Mouse (Mus musculus) B cell, adult (primary cell): ENCODE data around the gene Olfr704. TPM values are rescaled to one million over a fixed set of nuclear protein-coding genes. Genes with fewer than 3 reads are reported as not detected.

ENCODE experiments used
- total RNA-seq: library from RNA; stranded (reverse); gene quantifications from 4 replicates; pipeline ENCODE4 v1.2.4, GENCODE M21; 2023; ENCODE audit not compliant: inconsistent age

The Olfr704 gene
- total RNA-seq: not detected in 4 replicates

GRCm38 (mm10) chr7:106862885-106863284 is at the start of gene Olfr704:
Olfr704 (plus strand) TSS chr7:106863185.

GRCm38 (mm10) chr7:106813829-106814228 is 49.2 kb upstream of the Olfr704 start, which contains the start of gene Olfr701:
Olfr701 (plus strand) TSS chr7:106814129.

GRCm38 (mm10) chr7:106833793-106834192 is 29.2 kb upstream of the Olfr704 start, which contains the start of gene Olfr702:
Olfr702 (minus strand) TSS chr7:106833893.

GRCm38 (mm10) chr7:106843060-106843459 is 19.9 kb upstream of the Olfr704 start, which contains the start of gene Olfr703:
Olfr703 (plus strand) TSS chr7:106843360.

DNA sequence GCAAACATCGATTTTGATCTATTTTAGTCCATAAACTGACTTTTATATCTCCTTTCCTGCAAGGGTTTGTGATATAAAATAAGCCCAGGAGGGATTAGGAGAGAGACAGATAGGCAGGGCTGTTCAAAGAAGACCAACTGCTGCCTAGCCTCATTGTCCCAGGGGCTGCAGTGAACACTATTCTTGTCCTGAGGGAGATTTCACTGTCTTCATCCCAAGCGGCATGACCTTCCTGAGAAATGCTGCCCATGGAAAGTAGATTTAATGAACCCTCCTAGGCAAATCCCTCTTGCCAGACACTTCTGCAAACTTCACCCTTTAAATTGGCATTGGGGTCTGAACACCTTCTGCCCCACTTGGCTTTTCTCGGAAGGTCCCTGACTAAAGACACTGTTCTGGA is 13.8 kb downstream of the Olfr704 start, which contains the start of gene Olfr705:
TSS of gene Olfr705 (minus strand) at position 101 of the 400 bp plus-strand sequence.

GRCm38 (mm10) chr7:106888062-106888461 is 25.1 kb downstream of the Olfr704 start, which contains the start of gene Olfr706:
Olfr706 (minus strand) TSS chr7:106888162.

GRCm38 (mm10) chr7:106901141-106901540 is 38.2 kb downstream of the Olfr704 start, which contains the start of gene Olfr707:
Olfr707 (minus strand) TSS chr7:106901241.

GRCm38 (mm10) chr7:106907676-106908075 is 44.7 kb downstream of the Olfr704 start, which contains the start of gene Olfr1532-ps1:
Olfr1532-ps1 (plus strand) TSS chr7:106908001.

Other genes starting within 250 kb of the Olfr704 start
- gene Olfr693, start 182.6 kb upstream of the Olfr704 start, total RNA-seq: not detected in 4 replicates
- not detected in 4 replicates for gene Olfr694, start 171.4 kb upstream of the Olfr704 start, total RNA-seq
- gene Olfr695, start 146.8 kb upstream of the Olfr704 start, total RNA-seq: not detected in 4 replicates
- not detected in 4 replicates for gene Olfr697, start 120.7 kb upstream of the Olfr704 start, total RNA-seq
- not detected in 4 replicates for gene Olfr698, start 107.8 kb upstream of the Olfr704 start, total RNA-seq
- gene Olfr699, start 70.0 kb upstream of the Olfr704 start, total RNA-seq: not detected in 4 replicates
- not detected in 4 replicates for gene Olfr700, start 54.4 kb upstream of the Olfr704 start, total RNA-seq
- not detected in 4 replicates for gene Olfr701, start 49.1 kb upstream of the Olfr704 start, total RNA-seq
- not detected in 4 replicates for gene Olfr702, start 29.3 kb upstream of the Olfr704 start, total RNA-seq
- not detected in 4 replicates for gene Olfr703, start 19.8 kb upstream of the Olfr704 start, total RNA-seq
- not detected in 4 replicates for gene Olfr705, start 13.7 kb downstream of the Olfr704 start, total RNA-seq
- gene Olfr706, start 25.0 kb downstream of the Olfr704 start, total RNA-seq: not detected in 4 replicates
- not detected in 4 replicates for gene Olfr707, start 38.1 kb downstream of the Olfr704 start, total RNA-seq
- gene Olfr1532-ps1, start 44.8 kb downstream of the Olfr704 start, total RNA-seq: not detected in 4 replicates
- gene Olfr709-ps1, start 69.0 kb downstream of the Olfr704 start, total RNA-seq: 0.12 TPM in 1 of 4 replicates, not detected in the others
- not detected in 4 replicates for gene Olfr710, start 85.1 kb downstream of the Olfr704 start, total RNA-seq
- not detected in 4 replicates for gene Olfr6, start 100.8 kb downstream of the Olfr704 start, total RNA-seq
- gene Olfr711, start 112.3 kb downstream of the Olfr704 start, total RNA-seq: not detected in 4 replicates
- not detected in 4 replicates for gene Olfr2, start 142.9 kb downstream of the Olfr704 start, total RNA-seq
- not detected in 4 replicates for gene Olfr713, start 168.0 kb downstream of the Olfr704 start, total RNA-seq
- gene Olfr714, start 207.8 kb downstream of the Olfr704 start, total RNA-seq: not detected in 4 replicates
- not detected in 4 replicates for gene Olfr17, start 230.0 kb downstream of the Olfr704 start, total RNA-seq
- not detected in 4 replicates for gene Olfr715b, start 247.2 kb downstream of the Olfr704 start, total RNA-seq